Mouse (Mus musculus): ENCODE measurements around the gene Pcolce2.

- no peak for TF ChIP-seq MAZ (IDR thresholded peaks at IDR 0.05; ENCODE audit: low read depth, low read length)
- no peak for TF ChIP-seq CTCF (IDR thresholded peaks at IDR 0.05 in 2 of 3, conservative IDR thresholded peaks at IDR 0.05 in 1 of 3; ENCODE audit: control insufficient read depth in 1 of 3, insufficient read depth in 1 of 3, low read depth in 2 of 3, low read length in 3 of 3, poor library complexity in 1 of 3, severe bottlenecking in 1 of 3)
- TF ChIP-seq GATA1 (IDR thresholded peaks at IDR 0.05; ENCODE audit: low read depth, low read length) = no peak
- no peak for TF ChIP-seq USF1 (IDR thresholded peaks at IDR 0.05; ENCODE audit: low read depth, low read length)
- no peak for TF ChIP-seq TCF12 (IDR thresholded peaks at IDR 0.05; ENCODE audit: low read depth, low read length)
- no peak for TF ChIP-seq MXI1 (IDR thresholded peaks at IDR 0.05; ENCODE audit: low read depth, low read length)
- no peak for TF ChIP-seq TAL1 (IDR thresholded peaks at IDR 0.05; ENCODE audit: low read length)
These were observed 39.8 kb upstream of the Pcolce2 start for GRCm38 (mm10) chr9:95597466-95598178.

Measured in MEL (cell line).